Mouse (Mus musculus): Measurements from ENCODE around the gene Cenpb. TPM values are rescaled to one million over a fixed set of nuclear protein-coding genes. Genes with fewer than 3 reads are reported as not detected.

Cenpb gene
- total RNA-seq, 2 experiments from 2014 or later, result 63.9 to 64.3 TPM

- intact Hi-C loops (cut with DNase I), result loop anchor here (2.0 kb wide), 1 partner anchor 23 kb away; the partner anchor contains the start of gene Cenpb
- DNase-seq, result no peak
Measured at GRCm38 (mm10) chr2:131203816-131204409, 24.0 kb upstream of the Cenpb start.

- DNase-seq, result no peak
- intact Hi-C loops (cut with DNase I), result no loop called here
Measured at GRCm38 (mm10) chr2:131201262-131201661, 21.4 kb upstream of the Cenpb start.

- DNase-seq, result no peak
- intact Hi-C loops (cut with DNase I), result no loop called here
Measured at GRCm38 (mm10) chr2:131200710-131201109, 20.8 kb upstream of the Cenpb start.

GRCm38 (mm10) chr2:131196606-131197316, 16.9 kb upstream of the Cenpb start:
- intact Hi-C loops (cut with DNase I), result no loop called here
- no peak for DNase-seq

GRCm38 (mm10) chr2:131191005-131191390, 11.1 kb upstream of the Cenpb start:
- intact Hi-C loops (cut with DNase I), result no loop called here
- no peak for DNase-seq

- intact Hi-C loops (cut with DNase I), result no loop called here
Measured at GRCm38 (mm10) chr2:131190344-131191004, 10.6 kb upstream of the Cenpb start.

GRCm38 (mm10) chr2:131189521-131190309, 9.8 kb upstream of the Cenpb start:
- intact Hi-C loops (cut with DNase I), result no loop called here
- DNase-seq, result no peak

More at GRCm38 (mm10) chr2:131190344-131191004, 10.6 kb upstream of the Cenpb start:
- DNase-seq, result no peak

GRCm38 (mm10) chr2:131188311-131188710, 8.4 kb upstream of the Cenpb start:
- intact Hi-C loops (cut with DNase I), result no loop called here
- DNase-seq, result no peak

GRCm38 (mm10) chr2:131187602-131187922, 7.7 kb upstream of the Cenpb start:
- intact Hi-C loops (cut with DNase I), result no loop called here

GRCm38 (mm10) chr2:131186771-131187601, 7.1 kb upstream of the Cenpb start, which contains the start of the genes Cdc25b and Spef1:
Gene Cdc25b, plus strand, starts transcription at chr2:131186949.
Gene Spef1, minus strand, starts transcription at chr2:131187282.
- peak; percentile 78 to 86 for DNase-seq
- intact Hi-C loops (cut with DNase I), result no loop called here

More at GRCm38 (mm10) chr2:131187602-131187922, 7.7 kb upstream of the Cenpb start:
- DNase-seq, result no peak

GRCm38 (mm10) chr2:131186343-131186742, 6.5 kb upstream of the Cenpb start:
- intact Hi-C loops (cut with DNase I), result no loop called here
- DNase-seq, result no peak

- intact Hi-C loops (cut with DNase I), result loop anchor here (5.0 kb wide), 1 partner anchor 73 kb away; no protein-coding TSS in a partner anchor
Measured at GRCm38 (mm10) chr2:131179246-131179886, 501 bp downstream of the Cenpb start.

GRCm38 (mm10) chr2:131178828-131179245, 1.0 kb downstream of the Cenpb start:
- intact Hi-C loops (cut with DNase I), result loop anchor here (5.0 kb wide), 1 partner anchor 73 kb away; no protein-coding TSS in a partner anchor
- DNase-seq, result peak in 1 of 2 experiments; percentile 31

More at GRCm38 (mm10) chr2:131179246-131179886, 501 bp downstream of the Cenpb start:
- peak in 1 of 2 experiments; percentile 61 for DNase-seq

GRCm38 (mm10) chr2:131177932-131178331, 1.9 kb downstream of the Cenpb start:
- intact Hi-C loops (cut with DNase I), result loop anchor here (5.0 kb wide), 1 partner anchor 74 kb away; no protein-coding TSS in a partner anchor
- no peak for DNase-seq

GRCm38 (mm10) chr2:131176491-131176890, 3.4 kb downstream of the Cenpb start:
- no peak for DNase-seq
- intact Hi-C loops (cut with DNase I), result loop anchor here (5.0 kb wide), 1 partner anchor 76 kb away; no protein-coding TSS in a partner anchor

- intact Hi-C loops (cut with DNase I), result loop anchor here (5.0 kb wide), 1 partner anchor 76 kb away; no protein-coding TSS in a partner anchor
- no peak for DNase-seq
Measured at GRCm38 (mm10) chr2:131175945-131176309, 3.9 kb downstream of the Cenpb start.

- intact Hi-C loops (cut with DNase I), result loop anchor here (5.0 kb wide), 1 partner anchor 77 kb away; no protein-coding TSS in a partner anchor
- DNase-seq, result no peak
Measured at GRCm38 (mm10) chr2:131175286-131175944, 4.5 kb downstream of the Cenpb start.

GRCm38 (mm10) chr2:131174700-131175099, 5.2 kb downstream of the Cenpb start:
- DNase-seq, result no peak
- intact Hi-C loops (cut with DNase I), result loop anchor here (5.0 kb wide), 1 partner anchor 78 kb away; no protein-coding TSS in a partner anchor
